Mouse (Mus musculus) urinary bladder, adult 2 months (tissue): ENCODE results near the gene Gm42715. TPM values are rescaled to one million over a fixed set of nuclear protein-coding genes. Genes with fewer than 3 reads are reported as not detected.

Source experiments
- polyA plus RNA-seq: library from polyadenylated mRNA; depleted of rRNA; stranded (reverse); fragments of >200 nt; gene quantifications from 2 replicates; pipeline ENCODE4 v1.2.3, GENCODE M21; 2012; rRNA removed

Gene Gm42715
- polyA plus RNA-seq, 1 experiment = 19.3 TPM

Other genes starting within 250 kb of the Gm42715 start
- 19.8 and 21.1 TPM in 2 replicates for gene Sephs2, start 245.5 kb upstream of the Gm42715 start, polyA plus RNA-seq
- gene Itgal, start 223.3 kb upstream of the Gm42715 start, polyA plus RNA-seq = 3.4 and 3.5 TPM in 2 replicates
- gene Zfp768, start 174.0 kb upstream of the Gm42715 start, polyA plus RNA-seq = 16.9 and 19.8 TPM in 2 replicates
- 7.5 and 9.0 TPM in 2 replicates for gene Zfp747, start 143.5 kb upstream of the Gm42715 start, polyA plus RNA-seq
- 3.7 and 3.9 TPM in 2 replicates for gene 9130019O22Rik, start 132.4 kb upstream of the Gm42715 start, polyA plus RNA-seq
- 6.2 and 6.8 TPM in 2 replicates for gene E430018J23Rik, start 126.0 kb upstream of the Gm42715 start, polyA plus RNA-seq
- 7.8 and 9.7 TPM in 2 replicates for gene Zfp764, start 112.8 kb upstream of the Gm42715 start, polyA plus RNA-seq
- 19.5 and 20.2 TPM in 2 replicates for gene Zfp688, start 97.5 kb upstream of the Gm42715 start, polyA plus RNA-seq
- 3.1 and 3.7 TPM in 2 replicates for gene Zfp689, start 70.4 kb upstream of the Gm42715 start, polyA plus RNA-seq
- 69.2 and 79.9 TPM in 2 replicates for gene Prr14, start 60.0 kb upstream of the Gm42715 start, polyA plus RNA-seq
- gene Fbrs, start 40.4 kb upstream of the Gm42715 start, polyA plus RNA-seq = 12.4 and 30.8 TPM in 2 replicates
- 5.7 and 13.8 TPM in 2 replicates for gene Srcap, start 7.6 kb upstream of the Gm42715 start, polyA plus RNA-seq
- 2.1 TPM in 1 of 2 replicates, not detected in the other for gene Tmem265, start 41.8 kb downstream of the Gm42715 start, polyA plus RNA-seq
- gene Phkg2, start 53.8 kb downstream of the Gm42715 start, polyA plus RNA-seq = 72.2 and 75.4 TPM in 2 replicates
- gene Ccdc189, start 69.0 kb downstream of the Gm42715 start, polyA plus RNA-seq = 7.0 and 7.4 TPM in 2 replicates
- gene Rnf40, start 69.2 kb downstream of the Gm42715 start, polyA plus RNA-seq = 39.7 and 41.8 TPM in 2 replicates
- gene Zfp629, start 96.2 kb downstream of the Gm42715 start, polyA plus RNA-seq = 10.7 and 12.8 TPM in 2 replicates
- gene Bcl7c, start 189.3 kb downstream of the Gm42715 start, polyA plus RNA-seq = 26.0 and 30.3 TPM in 2 replicates
- 11.0 and 13.7 TPM in 2 replicates for gene Ctf1, start 193.2 kb downstream of the Gm42715 start, polyA plus RNA-seq
- not detected in 2 replicates for gene Ctf2, start 212.6 kb downstream of the Gm42715 start, polyA plus RNA-seq
- 14.5 and 15.5 TPM in 2 replicates for gene Fbxl19, start 225.0 kb downstream of the Gm42715 start, polyA plus RNA-seq